Mouse (Mus musculus): ENCODE measurements around the gene Bglap.
"Not testable (repeated sequence)": the region's sequence is repeated elsewhere in the genome, so short reads cannot be mapped to it uniquely, and the experiment has no call there.

The Bglap gene
- long read RNA-seq, experiment 1, result 0 reads
- long read RNA-seq, experiment 2, result 0 reads

DNA sequence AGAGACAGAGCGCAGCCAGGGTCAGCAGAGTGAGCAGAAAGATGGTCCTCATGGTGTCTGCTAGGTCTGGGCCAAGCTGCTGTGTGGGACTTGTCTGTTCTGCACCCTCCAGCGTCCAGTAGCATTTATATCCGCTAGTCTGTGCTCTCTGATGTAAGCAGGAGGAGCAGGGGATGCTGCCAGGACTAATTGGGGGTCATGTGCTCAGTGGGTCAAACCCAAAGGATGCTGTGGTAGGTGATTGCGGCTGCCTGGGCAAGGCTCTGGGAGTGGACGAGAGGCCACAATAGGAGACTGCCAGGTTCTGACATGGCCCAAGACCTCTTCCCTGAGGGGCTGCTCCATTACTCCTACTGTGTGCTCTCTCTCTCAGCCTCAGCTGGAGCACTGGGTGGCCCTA is at the start of gene Bglap:
Bglap (minus strand) TSS at position 101 of the 400 bp plus-strand sequence.
- intact Hi-C loops (cut with DNase I), result no loop called here

DNA sequence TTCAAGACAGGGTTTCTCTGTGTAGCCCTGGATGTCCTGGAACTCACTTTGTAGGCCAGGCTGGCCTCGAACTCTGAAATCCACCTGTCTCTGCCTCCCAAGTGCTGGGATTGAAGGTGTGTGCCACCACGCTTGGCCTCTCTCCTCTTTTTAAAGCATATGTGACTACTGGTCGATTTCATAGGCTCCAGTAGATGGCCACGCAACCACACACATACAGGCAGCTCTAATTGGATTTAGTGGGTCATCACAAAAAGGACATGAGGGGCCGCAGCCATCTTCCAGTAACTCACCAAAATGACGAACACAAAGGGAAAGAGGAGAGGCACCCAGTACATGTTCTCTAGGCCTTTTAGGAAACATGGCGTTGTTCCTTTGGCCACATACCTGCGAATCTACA is 44.4 kb upstream of the Bglap start:
- intact Hi-C loops (cut with DNase I), result not testable (repeated sequence)

DNA sequence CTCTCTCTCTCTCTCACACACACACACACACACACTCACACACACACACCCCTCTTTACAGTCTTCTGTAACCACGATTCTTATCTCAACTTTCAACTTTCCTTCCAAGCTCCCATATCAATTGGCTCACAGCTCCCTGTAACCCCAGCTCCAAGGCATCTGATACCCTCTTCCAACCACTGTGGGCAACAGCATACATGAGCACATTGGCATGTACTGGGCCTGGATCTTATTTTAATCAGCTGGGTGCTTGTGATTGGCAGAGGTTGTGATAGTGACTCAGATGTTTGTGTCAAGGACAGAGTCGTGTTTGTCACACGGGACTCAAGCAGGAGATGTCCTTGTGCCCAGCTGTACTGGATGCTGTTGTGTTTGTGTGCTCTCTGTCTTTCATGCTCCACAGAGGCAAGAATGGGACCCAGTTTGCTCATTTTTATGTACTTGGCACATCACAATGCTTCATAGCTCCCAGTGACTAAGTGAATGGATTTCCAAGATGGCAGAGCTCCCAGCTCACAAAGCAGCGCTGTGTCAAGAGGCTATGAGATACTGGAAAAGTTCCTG is 43.2 kb upstream of the Bglap start:
- intact Hi-C loops (cut with DNase I), result no loop called here

DNA sequence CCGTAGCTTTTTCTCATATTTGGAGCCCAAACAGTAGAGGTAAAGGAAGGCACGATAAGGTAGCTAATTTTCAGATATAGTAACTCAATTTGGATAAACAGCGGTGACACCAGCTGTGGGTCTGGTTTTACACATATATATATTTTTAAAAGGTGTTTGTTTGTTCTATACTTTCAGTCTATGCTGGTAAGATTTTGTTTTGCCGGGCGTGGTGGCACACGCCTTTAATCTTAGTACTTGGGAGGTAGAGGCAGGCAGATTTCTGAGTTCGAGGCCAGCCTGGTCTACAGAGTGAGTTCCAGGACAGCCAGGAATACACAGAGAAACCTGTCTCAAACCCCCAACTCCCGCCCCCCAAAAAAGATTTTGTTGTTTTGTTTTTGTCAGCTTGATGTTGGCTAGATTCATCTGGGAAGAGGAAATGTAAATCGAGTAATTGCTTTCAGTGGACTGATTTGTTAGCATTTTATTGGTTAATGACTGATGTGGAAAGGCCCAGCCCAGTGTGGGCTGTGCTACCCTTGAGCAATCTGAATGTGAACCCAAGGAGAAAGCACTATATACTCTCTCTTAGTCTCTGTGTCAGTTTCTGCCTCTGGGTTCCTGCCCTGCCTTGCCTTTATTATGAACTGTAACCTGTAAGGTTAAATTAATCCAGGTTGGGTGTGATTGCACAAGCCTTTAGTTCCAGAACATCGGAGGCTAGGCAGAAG is 41.6 kb upstream of the Bglap start:
- intact Hi-C loops (cut with DNase I), result no loop called here

DNA sequence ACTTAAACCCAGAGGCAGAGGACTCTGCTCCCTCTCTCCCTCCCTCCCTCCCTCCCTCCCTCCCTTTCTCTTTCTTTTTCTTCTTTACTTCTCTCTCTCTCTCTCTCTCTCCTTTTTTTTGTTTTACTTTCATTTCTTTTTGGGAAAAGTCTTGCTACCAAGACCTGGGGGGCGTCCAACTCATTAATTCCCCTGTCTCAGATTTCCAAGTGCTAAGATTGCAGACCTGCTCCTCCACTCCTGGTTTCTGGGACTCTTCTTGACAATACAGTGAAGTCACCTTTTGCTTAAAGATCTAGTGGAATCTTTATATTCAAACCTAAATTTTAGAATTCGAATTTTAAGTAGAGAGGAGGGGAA is 41.0 kb upstream of the Bglap start:
- intact Hi-C loops (cut with DNase I), result no loop called here

DNA sequence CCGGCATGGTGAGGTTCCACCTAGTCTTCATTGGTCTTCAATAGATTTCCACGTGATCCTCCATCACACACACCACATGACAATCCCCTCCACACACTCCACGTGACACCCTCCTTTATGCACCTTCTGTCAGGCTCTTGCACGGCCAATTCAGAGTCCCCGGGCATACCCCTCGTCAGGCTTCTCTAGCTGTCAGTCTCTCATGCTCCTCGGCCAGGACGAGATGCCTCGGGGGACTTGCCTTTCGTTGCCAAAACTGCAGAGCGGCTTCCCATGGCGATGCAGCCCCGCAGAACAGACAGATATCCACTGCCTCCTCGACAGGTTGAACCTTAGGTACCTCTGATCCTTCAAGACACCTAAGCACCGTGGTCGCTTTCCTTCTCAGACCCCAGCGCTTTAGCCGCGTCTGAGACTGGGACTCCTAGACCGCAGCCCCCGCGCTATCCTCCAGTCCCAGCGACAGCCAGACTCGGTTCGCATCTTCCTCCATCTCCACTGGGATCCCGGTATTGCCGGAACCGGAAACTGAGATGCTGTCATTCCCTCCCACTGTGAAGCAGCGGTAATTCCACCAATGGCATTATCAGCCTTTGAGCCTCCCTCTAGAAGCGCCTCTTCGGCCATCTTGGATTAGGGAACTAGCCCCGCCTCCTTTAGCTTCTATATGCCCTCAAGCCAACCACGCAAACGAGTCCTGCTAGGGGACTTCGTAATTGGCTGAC is 40.5 kb upstream of the Bglap start, which contains the start of gene Slc25a44:
Slc25a44 (minus strand) TSS at position 535 of the 725 bp plus-strand sequence.
- intact Hi-C loops (cut with DNase I), result no loop called here

DNA sequence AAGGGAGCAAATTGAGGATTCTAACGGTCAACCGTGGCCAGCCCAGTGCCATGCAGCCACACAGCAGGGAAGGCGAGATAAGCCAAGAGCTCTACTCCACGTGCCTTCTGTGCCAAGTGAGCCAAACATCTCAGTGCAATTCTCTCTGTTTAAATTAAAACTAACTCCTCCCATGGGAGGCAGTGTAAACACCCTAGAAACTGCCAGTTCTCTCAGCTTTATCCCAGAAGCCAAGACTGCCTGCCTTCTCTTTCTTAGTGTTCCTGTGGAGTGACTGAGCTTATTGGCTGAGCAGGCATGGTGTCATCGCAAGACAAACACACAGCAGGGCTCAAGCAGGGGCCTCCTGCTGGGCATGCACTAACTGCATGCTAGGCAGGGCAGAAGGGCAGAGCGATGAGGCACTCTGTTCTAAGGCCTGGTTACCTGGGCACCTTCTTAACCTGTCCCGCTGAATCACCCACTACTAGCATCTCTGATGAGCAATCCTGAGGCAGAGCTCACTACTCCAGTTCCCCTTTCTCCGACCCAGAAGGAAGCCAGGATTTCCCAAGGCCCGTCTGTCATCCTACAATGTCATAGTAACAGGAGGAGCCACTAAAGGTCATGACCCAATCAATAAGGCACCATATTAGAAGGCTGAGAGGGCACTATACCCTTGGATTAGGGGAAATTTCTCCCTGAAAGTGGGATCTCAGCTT is 37.9 kb upstream of the Bglap start:
- intact Hi-C loops (cut with DNase I), result no loop called here

DNA sequence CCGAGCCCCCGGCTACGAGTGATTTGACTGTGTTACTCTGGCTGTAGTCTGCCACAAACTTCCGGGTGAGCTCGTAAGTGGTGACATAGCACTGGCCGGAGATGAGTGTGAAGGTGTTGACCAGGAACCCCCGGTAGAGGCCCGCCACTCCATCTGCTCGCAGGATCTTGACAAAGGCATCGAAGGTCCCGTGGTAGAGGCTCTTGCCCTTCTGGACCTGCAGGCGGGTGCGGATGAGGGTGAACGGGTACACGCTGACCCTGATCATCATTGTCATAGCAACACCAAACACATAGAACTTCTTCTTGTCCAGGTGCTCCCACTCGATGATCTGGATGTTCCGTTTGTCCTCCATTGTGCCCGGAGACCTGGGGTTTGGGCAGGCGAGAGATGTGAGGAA is 36.5 kb upstream of the Bglap start:
- intact Hi-C loops (cut with DNase I), result no loop called here

DNA sequence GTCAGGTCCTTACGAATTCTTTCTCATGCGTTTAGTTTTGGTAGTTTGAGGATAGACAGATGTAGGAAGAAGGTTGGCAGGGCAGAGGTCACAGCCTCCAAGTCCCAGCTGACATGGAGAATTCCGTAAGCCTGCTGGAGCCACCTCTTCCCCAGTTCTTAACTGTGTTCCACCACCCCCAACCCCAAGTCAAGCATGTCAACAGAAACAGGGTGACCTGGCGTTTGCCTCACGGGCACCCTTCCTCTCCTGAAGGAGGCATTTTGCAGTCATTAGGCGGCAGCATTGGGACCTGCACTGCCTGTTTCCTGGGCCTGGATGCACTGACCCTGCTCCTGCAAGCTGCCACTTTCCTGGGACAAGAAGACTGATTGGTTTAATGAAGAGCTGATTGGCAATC is 33.8 kb upstream of the Bglap start:
- intact Hi-C loops (cut with DNase I), result no loop called here

DNA sequence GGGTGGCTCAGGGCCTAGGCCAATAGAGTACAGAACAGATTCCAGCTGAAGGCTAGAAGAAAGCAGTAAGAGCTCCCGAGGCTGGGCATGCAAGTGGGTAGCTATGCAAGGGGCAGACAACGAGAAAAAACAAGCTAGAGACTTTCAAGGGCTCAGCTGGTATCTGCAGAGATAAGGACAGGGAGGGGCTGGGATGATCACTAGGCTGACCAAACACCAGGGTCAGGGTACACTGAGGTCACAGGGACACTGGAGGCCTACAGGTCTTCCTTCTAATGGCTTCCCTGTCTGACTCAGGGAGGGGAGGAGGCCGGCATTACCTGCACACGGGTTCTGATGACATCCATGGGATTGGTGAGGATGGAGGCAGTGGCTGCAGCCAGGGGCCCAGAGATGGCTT is 31.4 kb upstream of the Bglap start:
- intact Hi-C loops (cut with DNase I), result no loop called here

DNA sequence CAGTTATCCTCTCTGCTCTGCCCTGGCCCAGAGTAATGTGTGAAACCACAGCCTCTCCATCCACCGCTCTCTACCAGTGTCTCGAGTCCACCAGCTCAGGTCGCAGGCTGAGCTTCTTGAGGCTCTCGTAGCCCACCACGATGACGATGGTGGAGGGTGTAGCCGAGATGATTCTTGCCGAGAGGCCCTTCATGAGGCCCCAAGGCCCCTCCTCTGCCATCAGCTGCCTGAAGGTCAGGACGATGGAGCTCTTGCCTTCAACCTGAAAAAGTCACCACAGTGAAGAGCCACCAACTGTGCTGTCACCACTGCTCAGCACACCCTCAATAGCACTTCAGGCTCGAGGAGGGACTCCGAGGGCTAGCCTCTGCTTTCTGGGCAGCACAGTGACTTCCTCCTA is 28.4 kb upstream of the Bglap start:
- intact Hi-C loops (cut with DNase I), result no loop called here

DNA sequence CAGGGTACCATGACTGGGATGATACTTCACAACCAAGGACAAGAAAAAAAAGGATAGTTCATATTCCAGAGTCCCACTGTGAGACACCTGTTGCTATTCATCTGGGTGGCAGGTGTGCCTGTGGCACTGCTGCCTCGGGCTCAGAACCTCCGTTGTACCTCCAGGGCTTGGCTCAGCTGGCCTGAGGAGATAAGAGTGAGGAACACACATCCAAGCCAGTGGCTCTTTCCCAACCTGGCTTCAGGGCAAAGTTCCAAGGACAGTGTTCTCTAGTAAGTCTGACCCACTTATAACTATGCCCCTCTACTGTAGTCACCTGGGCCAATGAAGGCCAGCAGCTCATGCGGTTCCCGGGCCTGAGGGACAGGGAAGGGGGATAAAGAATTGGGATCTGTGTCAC is 27.4 kb upstream of the Bglap start:
- intact Hi-C loops (cut with DNase I), result no loop called here

DNA sequence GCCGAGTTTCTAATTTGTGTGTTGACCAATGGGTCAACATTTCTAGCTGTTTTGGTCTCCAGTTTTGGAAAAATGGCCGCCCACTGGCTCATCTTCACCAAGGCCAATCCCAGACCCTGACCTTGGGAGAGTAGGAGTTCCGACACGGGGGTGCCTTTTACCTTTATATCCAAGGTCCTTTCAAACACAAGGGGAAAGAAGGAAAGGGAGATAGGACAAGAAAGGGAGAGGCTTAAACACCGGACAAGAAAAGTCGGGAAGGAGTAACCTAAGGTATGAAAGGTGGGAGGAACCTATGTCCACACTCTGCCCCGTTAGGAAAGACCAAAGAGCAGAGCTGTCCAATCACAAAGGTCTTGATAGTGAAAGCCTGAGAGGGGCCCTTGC is 26.4 kb upstream of the Bglap start:
- intact Hi-C loops (cut with DNase I), result no loop called here

DNA sequence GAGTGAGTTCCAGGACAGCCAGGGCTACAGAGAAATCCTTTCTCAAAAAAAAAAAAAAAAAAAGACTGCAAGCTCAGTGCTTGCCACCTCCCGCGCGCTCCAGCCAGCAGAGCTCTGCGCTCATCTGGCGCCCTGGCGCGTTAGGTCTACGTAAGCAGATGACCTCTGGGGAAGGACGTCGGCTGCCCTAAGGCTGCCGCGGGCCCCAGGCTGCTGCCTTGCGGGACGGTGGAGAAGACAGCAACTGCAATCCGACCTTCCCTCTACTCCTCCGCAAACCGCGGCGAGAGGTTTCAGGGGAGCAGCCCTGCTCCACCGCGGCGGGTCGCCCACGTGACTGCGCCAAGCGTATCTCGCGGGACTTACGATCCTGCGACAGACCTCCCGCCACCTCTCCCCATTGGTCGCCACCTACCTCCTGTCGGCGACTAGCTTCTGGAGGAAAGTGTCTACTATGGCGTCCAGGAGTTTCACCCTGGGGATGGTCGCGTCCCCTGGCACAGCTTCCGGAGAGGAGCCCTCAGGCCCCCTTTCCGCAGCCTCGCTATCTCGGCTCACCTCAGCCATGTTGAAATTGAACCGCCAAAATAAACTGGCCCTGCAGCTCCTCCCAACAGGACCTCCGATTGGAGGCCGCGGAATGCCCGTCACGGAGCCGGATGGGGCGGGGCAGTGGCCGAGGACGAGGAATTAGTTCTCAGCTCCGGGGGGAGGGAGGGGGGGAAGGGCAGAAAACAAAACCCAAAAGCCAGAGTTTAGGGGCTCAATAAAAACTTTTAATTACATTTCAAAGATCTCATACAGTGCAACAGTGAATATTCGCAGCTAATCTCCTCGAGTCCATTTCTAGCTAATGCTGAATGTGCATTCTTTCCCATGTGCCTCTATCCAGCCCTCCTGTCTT is 25.7 kb upstream of the Bglap start, which contains the start of gene Pmf1:
Pmf1 (minus strand) TSS at position 591 of the 904 bp plus-strand sequence.
- intact Hi-C loops (cut with DNase I), result loop anchor here (1.0 to 5.0 kb wide), 2 partner anchors 57 to 117 kb away; no protein-coding TSS in a partner anchor

DNA sequence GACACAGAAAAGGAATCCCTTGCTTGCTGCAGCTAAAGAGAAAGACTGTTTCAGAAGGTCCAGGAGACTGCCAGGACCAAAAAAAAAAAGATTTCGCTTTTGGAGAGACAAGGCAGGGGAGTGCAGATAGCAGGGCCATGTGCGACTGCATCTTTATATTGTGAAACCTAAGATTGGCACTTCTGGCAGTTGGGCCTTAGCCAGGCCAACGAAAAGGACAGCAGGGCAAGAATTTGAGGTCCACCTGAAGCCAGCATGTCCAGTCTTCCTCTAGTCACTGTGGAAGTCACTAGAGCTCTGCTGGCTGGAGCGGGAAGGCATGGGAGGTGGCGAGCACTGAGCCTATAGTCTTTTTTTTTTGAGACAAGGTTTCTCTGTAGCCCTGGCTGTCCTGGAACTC is 24.7 kb upstream of the Bglap start:
- intact Hi-C loops (cut with DNase I), result loop anchor here (1.0 to 5.0 kb wide), 2 partner anchors 58 to 118 kb away; no protein-coding TSS in a partner anchor

DNA sequence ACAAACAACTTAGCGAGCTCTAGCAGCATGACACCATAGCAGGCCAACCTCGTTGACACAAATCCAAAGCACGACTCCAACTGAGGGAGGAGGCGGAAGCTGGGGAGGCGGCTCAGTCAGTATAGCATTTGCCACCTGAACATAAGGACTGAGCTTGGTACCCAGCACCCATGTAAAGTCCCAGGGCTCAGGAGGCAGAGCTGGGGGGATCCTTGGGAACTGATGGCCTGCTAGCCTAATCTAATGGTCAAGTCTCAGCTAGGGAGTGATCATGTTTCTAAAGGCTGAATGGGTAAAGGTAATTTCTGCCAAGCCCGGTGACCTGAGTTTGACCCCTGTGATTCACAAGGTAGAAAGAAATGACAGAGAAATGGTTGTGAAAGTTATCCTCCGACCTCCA is 23.3 kb upstream of the Bglap start:
- intact Hi-C loops (cut with DNase I), result loop anchor here (5.0 kb wide), 1 partner anchor 120 kb away; no protein-coding TSS in a partner anchor

DNA sequence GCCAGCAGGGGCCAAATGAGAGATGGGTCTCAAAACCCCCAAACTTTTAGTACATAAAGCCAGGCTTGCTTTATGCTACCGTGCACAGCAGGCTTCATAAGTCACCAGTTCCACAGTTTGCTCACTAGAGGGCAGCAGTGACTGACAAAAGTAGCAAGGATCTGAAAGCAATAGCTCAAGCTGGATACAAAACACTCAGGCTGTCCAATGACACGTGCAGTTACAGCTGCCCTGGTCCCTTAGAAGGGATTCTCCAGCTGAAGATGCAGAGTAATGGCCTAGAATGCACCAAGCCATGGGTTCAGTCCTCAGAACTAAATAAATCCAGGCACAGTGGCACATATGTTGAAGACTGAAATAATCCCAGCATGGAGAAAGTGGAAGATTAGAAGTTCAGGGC is 22.8 kb upstream of the Bglap start:
- intact Hi-C loops (cut with DNase I), result loop anchor here (5.0 kb wide), 1 partner anchor 120 kb away; no protein-coding TSS in a partner anchor

DNA sequence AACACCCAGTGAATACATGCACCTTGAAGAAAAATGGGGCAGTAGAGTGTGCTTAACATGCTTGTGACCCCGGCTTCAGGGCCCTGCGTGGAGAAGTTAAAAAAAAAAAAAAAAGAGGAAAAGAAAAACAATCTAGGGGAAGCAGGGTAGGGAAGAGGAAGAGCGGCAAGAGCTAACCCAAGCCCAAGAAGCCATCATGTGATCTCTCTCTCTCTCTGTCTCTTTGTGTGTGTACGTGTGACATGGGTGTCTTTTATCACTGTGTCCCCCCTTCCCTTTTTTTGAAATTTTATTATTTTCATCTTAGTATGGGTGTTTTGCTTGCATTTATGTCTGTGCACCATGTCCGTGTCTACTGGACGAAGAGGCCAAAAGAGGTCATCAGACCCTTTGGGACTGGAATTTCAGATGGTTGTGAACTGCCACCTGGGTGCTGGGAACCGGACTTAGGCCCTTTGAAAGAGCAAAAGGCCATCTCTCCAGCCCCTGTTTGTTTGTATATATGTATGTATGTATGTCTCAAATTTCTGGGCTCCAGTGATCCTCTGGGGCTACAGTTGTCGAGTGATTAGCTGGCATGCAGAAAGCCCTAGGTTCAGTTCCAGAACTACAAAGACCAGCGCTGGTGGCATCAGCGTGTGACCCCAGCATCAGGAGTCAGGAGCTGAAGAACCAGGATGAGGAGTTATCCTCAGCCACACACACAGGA is 19.4 kb upstream of the Bglap start:
- intact Hi-C loops (cut with DNase I), result no loop called here

DNA sequence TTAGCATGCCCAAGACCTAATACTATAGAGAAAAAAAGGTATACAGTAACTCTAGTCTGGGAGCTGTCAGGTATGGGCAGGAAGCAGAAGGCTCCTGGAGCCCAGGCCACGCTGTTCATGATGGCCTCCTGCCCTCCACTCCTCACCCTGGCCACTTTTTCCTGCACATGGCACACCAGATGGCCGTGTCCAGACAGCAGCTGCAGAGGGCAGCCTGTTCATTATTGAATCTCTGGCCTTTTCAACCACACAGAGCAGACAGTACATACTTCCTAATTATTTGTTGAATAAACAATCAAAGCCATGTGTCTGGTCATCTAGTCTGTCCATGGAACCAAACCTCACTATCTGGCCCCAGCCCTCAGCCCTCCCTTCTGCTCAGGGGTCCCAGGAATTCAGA is 14.4 kb upstream of the Bglap start:
- intact Hi-C loops (cut with DNase I), result no loop called here

DNA sequence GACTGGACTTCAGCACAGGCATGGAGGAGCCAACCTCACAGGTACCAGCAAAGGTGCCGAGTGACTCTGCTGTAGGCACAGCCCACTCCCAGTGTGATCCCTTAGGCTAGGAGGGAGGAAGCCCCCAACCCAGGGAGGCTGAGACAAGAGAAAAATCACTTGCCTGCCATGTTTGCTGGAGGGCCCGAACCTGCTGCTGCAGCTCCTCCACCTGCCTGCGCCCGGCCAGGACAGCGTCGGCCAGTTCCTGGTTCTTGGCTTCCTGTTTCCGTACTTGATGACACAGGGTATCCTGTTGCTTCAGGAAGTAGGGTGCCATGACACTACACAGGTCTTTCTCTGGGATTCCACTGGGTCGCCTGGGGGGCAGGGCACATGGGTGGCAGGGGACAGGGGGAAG is 11.5 kb upstream of the Bglap start:
- intact Hi-C loops (cut with DNase I), result no loop called here
